ENCODE assay signal across 17 mouse cellular contexts in genomic region chr7:101777053-101777452, GRCm38 (mm10). TPM values are rescaled to one million over a fixed set of nuclear protein-coding genes. Genes with fewer than 3 reads are reported as not detected.
"Had no signal": no experiment of that assay in that cellular context is flagged by ENCODE, and none has a peak within 500 bp of the region (broad histone marks: within the 10 kb centered on the region; RNA-seq: fewer than 3 reads in every experiment).

No protein-coding gene starts in this region.

- ATAC-seq: midbrain, embryonic 13.5 days; midbrain, embryonic 15.5 days had no signal

- H3K27ac ChIP-seq: liver, embryonic 14.5 days; macrophage; midbrain, embryonic 13.5 days; midbrain, embryonic 15.5 days; neural tube, embryonic 12.5 days; stomach, embryonic 15.5 days; stomach, postnatal 0 days had no signal

- H3K9ac ChIP-seq: liver, embryonic 14.5 days; lung, embryonic 14.5 days; midbrain, embryonic 13.5 days; midbrain, embryonic 15.5 days; neural tube, embryonic 12.5 days; stomach, embryonic 15.5 days had no signal

- H3K4me3 ChIP-seq: megakaryocyte, embryonic 14.5 days; midbrain, embryonic 13.5 days; midbrain, embryonic 15.5 days; neural tube, embryonic 12.5 days; stomach, embryonic 15.5 days had no signal

- DNase-seq: lung, adult 18-20 months; lung, embryonic 14.5 days; lung, postnatal 10 days; right cerebral cortex, postnatal 14 days; thymus, postnatal 14 days; thymus, postnatal 4 days had no signal

- H3K36me3 ChIP-seq: midbrain, embryonic 15.5 days; stomach, embryonic 15.5 days had no signal

- H3K4me1 ChIP-seq: stomach, embryonic 15.5 days had no signal

- H3K27me3 ChIP-seq: megakaryocyte, embryonic 14.5 days; midbrain, embryonic 13.5 days; midbrain, embryonic 15.5 days; neural tube, embryonic 12.5 days; stomach, embryonic 15.5 days had no signal

- H3K9me3 ChIP-seq: megakaryocyte, embryonic 14.5 days; midbrain, embryonic 13.5 days; midbrain, embryonic 15.5 days; neural tube, embryonic 12.5 days; stomach, embryonic 15.5 days had no signal

RNA-seq across cellular contexts. Expression of gene Phox2a, which starts 41.1 kb away (rescaled TPM):
- total RNA-seq: monocyte, adult 5-6 weeks; neutrophil, adult 5-6 weeks had no signal
- polyA plus RNA-seq: liver, embryonic 14.5 days; macrophage; thymus, postnatal 0 days had no signal
